Mouse (Mus musculus) kidney, postnatal 10 days (tissue): ENCODE results near the gene Ctnnd1.

ENCODE experiments used
- DNase-seq: peaks from one replicate; pipeline ENCODE4 v3.0.0; 2021; ENCODE audit warnings: mixed read lengths

Gene Ctnnd1

DNA sequence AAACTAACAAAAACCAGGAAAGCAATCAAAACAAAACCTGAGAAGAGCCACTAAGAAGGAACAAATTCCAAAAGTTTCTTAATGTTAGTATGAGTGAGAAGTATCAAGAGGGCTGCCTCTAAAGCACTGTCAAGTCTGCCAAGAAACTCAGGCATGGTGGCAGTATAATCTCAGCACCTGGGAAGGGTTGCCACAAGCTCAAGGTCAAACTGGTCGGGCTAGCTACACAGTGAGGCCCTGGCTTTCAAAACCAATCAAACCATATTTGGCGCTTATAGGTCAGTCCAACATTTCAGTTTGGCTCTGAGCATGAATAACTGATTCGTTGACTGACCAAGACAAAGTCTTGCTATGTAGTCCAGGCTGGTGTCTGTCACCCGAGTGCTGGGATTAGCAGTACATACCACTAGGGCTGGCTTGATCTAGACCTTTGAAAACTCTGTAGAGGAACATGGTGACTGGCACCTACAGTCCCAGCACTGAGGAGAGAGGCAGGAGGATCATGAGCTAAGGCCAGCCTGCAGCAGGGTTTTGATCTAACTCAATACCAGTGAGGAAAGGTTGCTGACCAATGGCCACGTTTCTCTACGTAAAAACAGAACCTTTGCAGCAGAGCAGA is 51.2 kb downstream of the Ctnnd1 start:
- no peak for DNase-seq

- no peak for DNase-seq
Measured at GRCm38 (mm10) chr2:84597123-84597522, 53.4 kb downstream of the Ctnnd1 start.

- no peak for DNase-seq
Measured at GRCm38 (mm10) chr2:84592801-84593200, 57.8 kb downstream of the Ctnnd1 start.

DNA sequence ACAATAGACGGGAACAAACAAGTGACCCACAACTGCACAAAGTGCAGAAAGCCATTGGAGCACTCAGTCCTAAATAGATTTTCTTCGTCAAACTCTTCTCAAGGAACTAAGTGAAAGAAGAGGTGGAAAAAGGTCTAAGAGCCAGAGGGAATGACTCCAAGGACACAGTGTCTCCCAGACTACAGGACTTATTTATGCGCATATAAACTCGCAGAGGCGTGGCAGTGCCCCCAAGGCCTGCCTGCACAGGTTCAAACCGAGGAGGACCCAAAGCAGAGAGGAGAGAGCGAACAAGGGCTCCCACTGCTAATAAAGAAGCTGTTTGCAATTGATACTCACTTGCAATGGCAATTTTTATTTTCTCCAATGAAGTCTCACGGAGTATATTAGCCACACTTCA is 64.9 kb downstream of the Ctnnd1 start:
- no peak for DNase-seq

DNA sequence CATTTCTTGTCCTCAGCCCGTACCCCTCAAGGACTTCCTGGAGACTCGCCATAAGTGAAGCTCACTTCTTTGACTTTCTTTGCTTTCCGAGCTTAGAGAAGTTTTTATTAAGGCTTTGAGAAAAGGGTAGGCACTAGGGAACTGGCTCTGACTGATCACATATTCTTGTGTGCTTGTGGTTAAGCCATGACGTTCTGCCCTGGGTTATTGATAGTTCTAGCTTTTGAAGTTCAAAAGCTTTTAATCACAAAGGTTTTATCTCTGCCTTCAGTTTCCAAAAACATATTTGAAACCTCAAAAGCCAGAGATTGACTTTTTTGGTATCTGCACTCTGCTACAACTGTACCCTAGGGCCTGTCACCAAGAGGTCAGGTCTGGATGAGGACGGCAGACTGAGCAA is 68.3 kb downstream of the Ctnnd1 start:
- DNase-seq: no peak

GRCm38 (mm10) chr2:84581208-84581607 is 69.4 kb downstream of the Ctnnd1 start:
- DNase-seq: peak; percentile 28

DNA sequence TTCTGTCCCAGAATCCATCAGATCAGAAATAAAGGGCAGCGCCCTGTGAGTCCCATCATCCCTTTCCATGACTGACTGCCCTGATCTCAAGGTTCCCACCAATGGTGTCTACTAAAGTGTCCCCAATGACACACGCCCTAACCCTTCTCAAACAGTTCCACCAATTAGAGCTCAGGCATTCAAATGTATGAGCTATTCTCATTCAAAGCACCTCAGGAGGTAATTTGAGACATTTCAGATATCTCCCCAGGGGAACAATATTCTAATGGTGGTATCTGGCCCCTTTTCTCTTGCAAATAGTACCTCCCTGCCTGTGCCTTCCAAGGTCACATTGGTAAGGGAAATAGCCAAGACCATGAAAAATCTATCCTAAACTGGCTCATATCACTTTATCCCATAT is 71.3 kb downstream of the Ctnnd1 start:
- DNase-seq: no peak

DNA sequence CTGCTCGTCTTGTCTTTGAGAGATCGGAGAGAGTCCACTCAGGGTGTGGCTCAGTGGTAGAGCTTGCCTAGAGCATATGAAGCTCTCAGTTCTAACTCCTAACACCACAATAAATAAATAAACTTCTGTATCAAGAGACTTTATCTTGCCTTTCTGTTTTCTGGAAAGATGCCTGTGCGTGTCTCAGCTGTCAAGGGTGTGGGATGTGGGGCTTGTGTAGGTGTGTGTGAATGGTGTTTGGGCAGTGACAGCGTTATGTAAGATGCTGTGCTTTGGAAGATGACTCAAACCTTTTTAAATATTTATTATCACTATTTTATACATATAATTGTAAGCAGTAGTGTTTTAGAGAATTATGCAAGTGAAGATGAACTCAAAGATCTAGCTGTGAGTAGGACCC is 76.4 kb downstream of the Ctnnd1 start:
- DNase-seq: no peak

GRCm38 (mm10) chr2:84556888-84557514 is 93.6 kb downstream of the Ctnnd1 start:
- DNase-seq: peak; percentile 29

DNA sequence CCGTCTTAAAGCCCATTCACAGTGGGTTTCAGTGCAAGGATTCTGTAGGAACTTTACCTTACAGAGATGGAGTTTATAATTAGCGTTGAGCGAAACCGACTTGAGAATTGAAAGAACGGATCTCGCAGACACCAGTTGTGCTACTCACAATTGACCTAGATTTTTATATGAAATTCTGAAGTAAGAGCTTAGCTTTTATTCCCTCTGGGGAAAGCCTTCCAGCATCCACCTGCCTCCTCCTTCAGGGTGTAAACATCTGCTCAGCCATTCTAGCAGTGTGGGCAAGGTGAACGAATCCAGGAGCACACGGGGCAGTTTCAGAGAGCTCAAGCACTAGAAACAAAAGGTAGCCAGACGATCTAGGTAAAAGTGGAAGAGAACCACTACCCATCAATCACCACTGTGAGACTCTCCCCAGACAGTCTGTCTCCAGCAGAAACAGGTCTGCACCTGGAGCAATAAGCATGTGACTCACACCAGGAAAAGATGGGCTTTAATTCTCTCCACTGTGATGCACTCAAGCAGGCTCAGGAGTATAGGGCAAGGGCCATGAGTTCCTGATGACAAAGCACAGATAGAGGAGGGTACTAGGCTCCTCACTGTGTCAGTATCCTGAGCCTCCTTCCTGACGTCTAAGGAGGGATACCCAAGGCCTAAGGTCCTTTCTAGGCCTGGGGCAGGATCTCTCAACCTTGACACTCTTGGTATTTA is 99.0 kb downstream of the Ctnnd1 start:
- DNase-seq: no peak
